Mouse (Mus musculus) B cell, adult 2 months (primary cell): ENCODE measurements at regions not wholly inside any gene's neighbourhood (a gene's known extent, or its start where the extent isn't known, plus 50 kb on each side); places are given as distances from the start of the nearest gene placed in this dataset.

Source experiments
- DNase-seq, 2 experiments: peaks; one replicate each; pipeline ENCODE4 v3.0.0; 2022

- no peak for DNase-seq
These were observed 303.5 kb downstream of the Meis1 start for GRCm38 (mm10) chr11:18715050-18715850.

GRCm38 (mm10) chr11:18714400-18714799 is 304.4 kb downstream of the Meis1 start:
- no peak for DNase-seq

GRCm38 (mm10) chr11:18712642-18713053 is 306.1 kb downstream of the Meis1 start:
- DNase-seq = no peak

- DNase-seq = no peak
These were observed 309.2 kb downstream of the Meis1 start for GRCm38 (mm10) chr11:18709628-18710027.

- peak in 1 of 2 experiments; percentile 1 for DNase-seq
These were observed 337.2 kb downstream of the Meis1 start for GRCm38 (mm10) chr11:18681593-18681992.

- DNase-seq = no peak
These were observed 341.9 kb downstream of the Meis1 start for GRCm38 (mm10) chr11:18676876-18677275.

GRCm38 (mm10) chr11:18670967-18671366 is 347.8 kb downstream of the Meis1 start:
- DNase-seq = no peak

- DNase-seq = no peak
These were observed 349.5 kb downstream of the Meis1 start for GRCm38 (mm10) chr11:18669322-18669721.

GRCm38 (mm10) chr11:18656358-18656757 is 362.4 kb downstream of the Meis1 start:
- no peak for DNase-seq

- no peak for DNase-seq
These were observed 386.6 kb downstream of the Meis1 start for GRCm38 (mm10) chr11:18631975-18632773.

- no peak for DNase-seq
These were observed 387.2 kb downstream of the Meis1 start for GRCm38 (mm10) chr11:18631570-18631969.

- no peak for DNase-seq
These were observed 397.0 kb downstream of the Meis1 start for GRCm38 (mm10) chr11:18621777-18622176.

GRCm38 (mm10) chr11:18604836-18605235 is 413.9 kb downstream of the Meis1 start:
- DNase-seq = no peak

GRCm38 (mm10) chr11:18601568-18602182 is 417.1 kb downstream of the Meis1 start:
- no peak for DNase-seq

- DNase-seq = no peak
These were observed 420.4 kb downstream of the Meis1 start for GRCm38 (mm10) chr11:18598349-18598748.

- no peak for DNase-seq
These were observed 421.8 kb downstream of the Meis1 start for GRCm38 (mm10) chr11:18596996-18597395.

- no peak for DNase-seq
These were observed 428.3 kb downstream of the Meis1 start for GRCm38 (mm10) chr11:18590487-18590886.

GRCm38 (mm10) chr11:18586468-18586867 is 432.3 kb downstream of the Meis1 start:
- DNase-seq = no peak

GRCm38 (mm10) chr11:18585031-18585430 is 433.8 kb downstream of the Meis1 start:
- no peak for DNase-seq

GRCm38 (mm10) chr11:18582781-18583161 is 436.0 kb downstream of the Meis1 start:
- DNase-seq = no peak

GRCm38 (mm10) chr11:18581997-18582780 is 436.6 kb downstream of the Meis1 start:
- DNase-seq = no peak

- no peak for DNase-seq
These were observed 437.5 kb downstream of the Meis1 start for GRCm38 (mm10) chr11:18581078-18581800.
